Mouse (Mus musculus) urinary bladder, adult 2 months (tissue): ENCODE measurements around the gene Cd6. TPM values are rescaled to one million over a fixed set of nuclear protein-coding genes. Genes with fewer than 3 reads are reported as not detected.

Source experiments
- DNase-seq: peaks from one replicate; pipeline ENCODE4 v3.0.0; 2022; ENCODE audit warnings: low spot score
- polyA plus RNA-seq: library from polyadenylated mRNA; depleted of rRNA; stranded (reverse); fragments of >200 nt; gene quantifications from 2 replicates; pipeline ENCODE4 v1.2.3, GENCODE M21; 2012

Gene Cd6
- polyA plus RNA-seq, 1 experiment = 0.39 TPM

DNA sequence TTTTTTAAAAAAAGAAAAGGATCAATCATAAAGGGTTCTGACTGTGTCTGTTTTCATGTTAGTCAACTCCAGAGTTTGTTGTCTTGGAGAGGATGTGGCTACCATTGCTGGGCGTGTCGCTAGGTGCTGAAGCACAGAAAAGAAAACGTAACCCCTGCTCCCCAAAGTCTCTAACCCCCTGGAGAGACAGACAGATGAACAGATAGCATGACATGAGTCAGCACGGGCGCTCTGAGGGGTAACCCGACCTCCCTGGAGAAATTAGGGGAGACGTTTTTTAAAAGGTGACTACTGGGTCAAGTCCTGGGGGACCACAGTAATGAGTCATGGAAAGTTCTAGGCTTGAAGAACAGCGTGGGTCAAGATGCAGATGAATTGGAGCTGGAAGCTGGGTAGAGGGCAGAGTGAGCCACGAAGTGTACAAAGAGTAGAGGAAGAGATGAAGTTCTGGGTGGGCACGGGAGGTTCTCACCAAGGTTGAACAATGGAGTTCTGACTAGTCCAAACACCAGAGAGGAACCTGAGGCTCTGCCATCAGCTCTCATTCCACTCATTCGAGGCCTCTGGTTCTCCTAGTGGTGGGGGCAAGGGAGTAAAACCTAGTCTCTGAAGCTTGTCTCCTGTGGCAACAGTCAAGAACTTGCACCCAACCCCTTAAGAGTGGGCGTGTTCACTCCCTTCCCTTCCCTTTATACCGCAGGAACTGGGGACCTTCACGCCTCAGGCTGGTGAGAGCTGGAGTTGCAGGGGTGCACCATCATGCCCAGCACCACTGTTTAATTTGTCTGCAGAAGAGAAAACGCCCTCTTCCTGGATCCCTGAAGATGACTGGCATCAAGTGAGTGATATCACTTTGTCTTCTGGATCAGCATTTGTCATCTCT, 9.4 kb upstream of the Cd6 start, which contains the start of gene Slc15a3:
Slc15a3 (plus strand) TSS at position 718 of the 883 bp plus-strand sequence.
- no peak for DNase-seq

- no peak for DNase-seq
Observed at GRCm38 (mm10) chr19:10835671-10836070, 5.8 kb upstream of the Cd6 start.

GRCm38 (mm10) chr19:10833611-10834010, 3.8 kb upstream of the Cd6 start:
- no peak for DNase-seq

DNA sequence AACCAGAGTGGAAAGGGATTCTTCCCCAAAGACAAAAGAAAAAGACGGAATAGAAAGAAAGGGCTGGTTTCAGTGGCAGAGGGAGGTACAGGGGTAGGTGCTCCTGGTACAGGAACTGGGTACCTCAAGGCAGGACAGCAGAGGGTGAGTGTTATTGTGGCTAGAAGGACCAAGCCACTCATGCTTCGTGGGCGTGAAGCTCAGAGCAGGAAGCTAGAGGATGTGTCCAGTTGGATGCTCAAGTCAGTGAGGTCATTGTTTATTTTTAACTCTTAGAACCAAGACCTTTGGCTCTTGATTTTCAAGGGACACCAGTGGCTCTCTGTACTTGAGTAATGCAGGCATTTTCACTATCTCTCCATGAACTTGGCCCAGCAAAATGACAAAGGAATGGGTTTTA, 2.2 kb upstream of the Cd6 start:
- DNase-seq = no peak

GRCm38 (mm10) chr19:10831424-10831823, 1.6 kb upstream of the Cd6 start:
- no peak for DNase-seq

GRCm38 (mm10) chr19:10828321-10828720, 1.5 kb downstream of the Cd6 start:
- no peak for DNase-seq

DNA sequence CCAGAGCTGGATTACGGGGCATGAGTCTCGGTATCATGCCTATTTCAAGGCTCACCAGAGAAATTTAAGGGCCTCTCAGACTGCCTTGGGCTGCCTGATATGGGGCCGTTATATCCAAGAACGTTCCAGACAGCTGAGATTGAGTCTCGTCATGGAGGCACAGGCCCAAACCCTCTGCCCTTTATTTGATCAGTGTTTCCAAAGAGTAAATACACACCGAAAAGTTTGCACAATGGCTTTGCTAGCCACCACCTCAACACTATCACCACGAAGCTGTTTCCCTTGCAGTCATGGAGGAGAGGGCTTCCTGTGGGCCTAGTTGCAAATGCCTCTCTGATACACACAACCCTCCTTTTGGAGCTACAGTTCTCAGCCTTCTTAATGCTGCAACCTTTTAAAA, 5.8 kb downstream of the Cd6 start:
- DNase-seq = no peak

DNA sequence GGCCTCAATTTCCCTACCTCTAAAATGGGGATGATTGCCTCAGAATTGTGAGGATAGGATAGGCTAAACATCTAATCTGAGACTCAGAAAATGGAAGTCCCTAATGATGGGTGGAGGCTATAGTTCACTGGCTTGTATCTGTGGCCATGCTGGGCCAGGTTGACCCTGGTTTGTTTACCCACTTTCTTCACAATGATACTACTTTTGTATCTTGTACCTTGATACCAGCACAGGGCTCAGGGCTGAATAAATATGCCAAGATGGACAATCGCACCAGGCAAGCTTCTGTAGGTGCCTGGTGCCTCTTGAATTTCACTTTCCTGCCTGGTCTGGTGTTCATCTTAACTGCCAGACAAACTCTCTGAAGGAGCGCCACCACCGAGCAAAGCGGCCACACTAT, 7.3 kb downstream of the Cd6 start:
- DNase-seq = no peak

DNA sequence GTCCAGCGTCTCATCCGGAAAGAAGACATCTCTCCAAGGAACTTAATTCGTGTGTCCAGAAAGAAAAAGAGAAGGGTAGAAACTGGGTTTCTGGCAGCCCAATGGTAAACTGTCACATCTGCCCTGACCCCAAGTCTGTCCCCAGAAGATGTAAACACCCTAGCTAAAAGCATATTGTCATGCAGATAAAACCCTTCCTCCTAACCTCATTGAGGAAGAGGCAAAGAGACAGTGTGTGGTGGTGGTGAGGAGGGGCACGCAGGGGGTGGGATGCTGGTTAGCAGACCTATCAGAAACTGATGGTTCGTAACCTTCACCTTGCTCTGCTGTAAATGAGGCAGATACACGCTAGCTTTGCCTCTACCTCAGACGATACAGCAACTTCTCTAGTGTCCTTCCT, 8.5 kb downstream of the Cd6 start:
- DNase-seq = no peak

DNA sequence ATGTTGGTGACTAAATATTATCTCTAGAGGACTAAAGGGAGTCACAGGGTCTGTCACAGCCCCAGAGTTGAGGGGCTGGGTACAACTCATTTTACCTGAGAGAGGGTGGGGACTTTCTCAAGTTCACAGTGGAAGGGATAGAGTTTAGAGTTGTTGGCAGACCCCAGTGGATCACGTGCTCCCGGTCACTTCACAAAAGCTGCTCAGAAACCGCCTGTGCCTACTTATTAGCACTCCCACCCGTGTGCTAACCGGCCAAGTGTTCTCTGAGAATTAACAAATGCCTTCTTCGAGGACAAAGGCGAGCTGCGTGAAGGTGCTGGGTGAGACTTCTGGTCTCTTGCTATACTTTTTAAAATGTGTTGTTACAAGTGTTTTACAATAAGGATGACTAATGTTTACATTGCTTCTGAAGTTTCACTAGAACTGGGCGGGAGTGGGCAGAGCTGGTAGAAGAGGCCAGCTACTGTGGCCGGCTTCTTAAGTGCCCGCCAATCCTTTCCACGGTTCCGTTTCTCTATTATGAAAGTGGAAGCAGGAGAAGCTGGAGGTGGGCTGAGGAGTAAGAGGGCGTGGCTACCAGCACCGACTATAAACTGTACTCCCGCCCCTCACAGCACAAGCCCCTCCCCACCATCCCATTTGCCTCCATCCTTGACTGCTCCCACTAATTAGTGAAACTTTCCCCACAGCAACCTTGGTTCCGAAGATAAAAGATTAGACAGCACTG, 11.5 kb downstream of the Cd6 start:
- no peak for DNase-seq

DNA sequence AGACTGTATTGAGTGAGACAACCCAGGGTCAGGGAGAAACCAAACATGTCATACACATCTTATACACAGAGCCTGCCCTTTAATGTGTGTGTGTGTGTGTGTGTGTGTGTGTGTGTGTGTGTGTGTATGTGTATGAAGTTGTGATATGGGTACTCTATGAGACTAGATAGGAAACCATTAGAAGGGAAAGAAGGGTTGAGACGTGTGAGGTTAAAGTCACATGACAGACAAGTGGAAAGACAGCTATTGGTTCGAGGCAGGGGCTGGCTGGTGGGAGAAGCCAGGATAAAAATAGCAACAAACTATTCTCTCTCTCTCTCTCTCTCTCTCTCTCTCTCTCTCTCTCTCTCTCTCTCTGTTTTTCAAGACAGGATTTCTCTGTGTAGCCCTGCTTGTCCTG, 13.4 kb downstream of the Cd6 start:
- DNase-seq = no peak

GRCm38 (mm10) chr19:10815871-10816270, 14.0 kb downstream of the Cd6 start:
- DNase-seq = no peak

DNA sequence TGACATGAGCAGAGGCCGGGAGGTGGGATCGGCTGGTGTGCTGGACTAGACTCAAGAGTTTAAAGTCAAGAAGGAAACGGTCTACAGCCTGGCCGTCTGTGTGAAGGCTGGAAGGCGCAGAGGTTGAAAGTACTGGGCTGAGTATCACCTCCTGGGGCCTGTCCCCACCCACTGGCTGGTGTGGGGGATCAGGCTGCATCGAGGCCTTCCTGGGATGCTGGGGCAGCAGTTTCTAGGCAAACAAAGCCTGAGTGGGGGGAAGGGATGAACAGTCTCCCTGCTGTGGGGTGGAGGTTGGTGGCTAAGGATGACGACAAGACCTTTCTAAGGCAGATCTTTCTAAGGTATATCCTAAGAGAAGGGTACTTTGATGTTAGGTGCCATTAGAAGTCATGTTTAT, 16.0 kb downstream of the Cd6 start:
- DNase-seq = no peak

DNA sequence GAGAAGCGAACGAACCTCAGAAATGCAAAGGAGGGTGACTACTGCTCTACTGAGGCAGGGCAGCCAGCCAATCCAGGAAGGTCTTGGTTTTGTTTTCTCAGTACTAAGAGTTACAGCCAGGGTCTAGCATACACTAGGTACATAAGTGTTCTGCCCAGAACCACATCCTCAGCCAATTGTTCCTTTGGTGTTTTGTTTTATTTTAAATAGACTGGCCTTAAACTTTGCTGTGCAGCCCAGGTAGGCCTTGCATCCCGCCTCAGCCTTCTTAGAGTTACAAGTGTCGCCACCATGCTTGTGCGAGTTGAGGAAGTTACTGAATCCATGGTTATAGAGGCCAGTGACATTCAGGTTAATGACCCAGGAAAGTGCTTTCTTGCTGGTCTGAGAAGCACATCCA, 16.8 kb downstream of the Cd6 start:
- DNase-seq = no peak

DNA sequence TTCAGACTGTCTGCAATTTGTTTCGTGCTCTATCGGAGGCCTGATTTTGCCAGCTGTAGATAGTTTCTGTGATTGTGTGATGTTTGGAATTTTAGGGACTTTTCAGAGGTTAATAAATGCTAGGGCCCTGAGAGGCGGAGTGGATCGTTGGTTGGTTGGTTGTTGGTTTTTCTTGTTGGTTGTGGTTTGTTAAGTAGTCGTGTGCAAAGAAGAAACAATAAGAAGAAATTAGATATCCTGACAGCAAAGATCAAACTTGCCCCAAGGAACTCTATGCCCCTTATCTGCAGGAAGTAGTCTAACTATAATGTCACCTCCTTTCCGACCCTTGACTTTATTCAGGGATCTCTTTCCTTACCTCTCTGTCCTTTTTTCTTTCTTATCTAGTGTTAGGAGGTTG, 18.4 kb downstream of the Cd6 start:
- DNase-seq = no peak

DNA sequence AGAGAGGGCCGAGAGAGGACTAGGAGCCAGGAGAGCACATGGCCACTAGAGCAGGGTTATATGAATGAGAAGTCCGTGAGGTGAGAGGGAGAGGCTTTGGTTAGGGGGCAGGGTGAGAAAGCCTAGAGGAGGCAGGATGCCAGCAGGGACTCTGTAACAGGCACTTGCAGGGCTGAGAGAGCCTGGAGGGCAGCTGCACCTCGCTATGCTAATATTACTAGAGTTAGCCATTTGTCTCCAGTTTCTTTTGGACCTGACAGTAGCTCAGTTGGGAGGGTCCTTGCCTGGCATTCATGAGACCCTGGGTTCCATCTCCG, 19.7 kb downstream of the Cd6 start:
- DNase-seq = no peak

DNA sequence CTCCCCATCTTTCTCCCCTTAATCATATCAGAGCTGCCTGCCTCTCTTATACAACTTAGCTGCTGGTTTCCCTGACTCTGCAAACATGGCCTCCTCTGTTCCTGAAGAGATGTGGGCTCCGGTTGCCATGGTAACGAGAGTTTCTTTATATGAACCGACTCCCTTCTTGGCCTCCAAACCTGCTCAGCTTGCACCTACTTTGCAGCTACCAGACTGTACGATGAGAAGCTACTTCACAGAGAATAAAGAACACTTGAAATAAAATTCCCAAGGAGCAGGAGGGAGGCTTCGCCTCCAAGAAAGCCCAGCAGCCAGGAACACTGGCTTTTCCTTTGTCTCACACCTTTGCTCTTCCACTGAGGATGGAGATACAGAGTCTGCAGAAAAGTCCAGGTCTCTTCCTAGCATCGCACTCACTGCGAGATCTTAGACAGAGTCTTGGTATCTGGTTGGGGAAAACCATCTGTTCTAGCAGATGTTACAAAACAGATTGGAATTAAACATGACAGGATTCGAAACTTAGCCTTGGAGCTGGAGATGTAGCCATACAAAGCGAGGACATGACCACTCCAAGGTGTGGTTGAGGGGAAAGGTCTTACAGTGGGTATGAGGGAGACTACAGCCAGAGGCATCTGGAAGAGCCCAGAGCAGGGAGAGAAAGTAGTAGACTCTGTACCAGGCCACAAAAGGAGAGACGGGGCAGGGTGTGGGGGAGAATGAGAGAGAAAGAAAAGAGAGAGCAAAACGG, 20.3 kb downstream of the Cd6 start:
- no peak for DNase-seq

DNA sequence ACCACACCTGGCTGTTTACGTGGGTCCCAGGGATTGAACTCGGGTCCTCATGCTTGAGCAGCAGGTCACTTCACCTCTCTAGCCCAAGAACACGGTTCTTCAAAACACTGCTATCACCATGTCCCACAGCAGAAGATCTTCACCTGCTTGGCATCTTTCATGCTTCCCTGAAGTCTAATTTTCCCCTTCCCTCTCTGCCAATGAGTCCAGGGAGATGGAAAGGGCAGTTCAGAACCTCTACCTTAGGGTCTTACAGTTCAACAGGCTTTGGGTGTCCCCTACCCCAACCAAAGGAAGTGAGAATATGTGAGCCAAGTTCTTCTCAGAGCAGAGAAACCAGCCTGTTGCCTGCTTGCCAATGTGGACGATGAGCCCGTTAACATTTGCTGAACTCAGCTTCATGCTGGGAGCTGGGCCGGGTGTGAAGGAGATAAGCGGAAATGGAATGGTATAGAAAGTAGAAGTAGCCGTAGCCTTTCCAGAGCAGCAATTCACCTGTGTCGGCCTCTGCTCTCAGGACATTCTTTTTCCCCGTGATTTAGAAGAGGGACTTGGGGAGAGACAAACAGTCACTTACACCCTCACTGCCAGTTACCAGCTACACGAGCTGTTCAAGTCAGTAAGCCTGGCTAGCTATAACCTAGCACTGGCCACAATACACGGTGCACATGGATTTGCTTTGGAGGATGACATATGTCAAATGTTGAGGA, 21.2 kb downstream of the Cd6 start:
- no peak for DNase-seq

DNA sequence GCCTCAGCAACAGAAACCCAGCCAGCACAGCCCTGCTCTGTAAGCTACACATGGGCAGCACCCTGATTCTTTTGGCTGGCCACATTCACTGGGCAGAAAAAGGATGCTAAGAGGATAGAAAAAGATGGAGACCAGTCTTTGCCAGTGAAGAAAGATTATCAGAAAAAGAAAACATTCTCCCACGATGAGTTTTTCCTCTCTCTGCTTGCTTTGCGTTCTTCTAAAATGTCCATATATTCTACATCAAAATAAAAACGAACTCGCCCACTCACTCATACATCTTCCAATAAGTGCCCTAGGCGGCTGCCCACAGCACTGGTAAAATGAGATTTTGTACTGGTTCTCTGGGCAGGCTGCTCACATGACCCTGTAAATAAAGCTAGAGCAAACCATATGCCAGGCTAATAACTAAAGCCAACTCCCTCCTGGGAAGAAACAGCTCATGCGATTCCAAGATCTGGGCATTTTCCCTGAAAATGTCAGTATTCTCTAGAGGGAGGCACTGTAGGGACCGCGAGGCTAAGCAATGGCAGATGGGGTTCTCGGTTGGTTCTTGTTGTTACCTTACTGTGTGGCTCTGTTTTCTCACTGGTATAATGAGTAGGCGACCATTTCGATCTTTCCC, 24.1 kb downstream of the Cd6 start:
- no peak for DNase-seq

GRCm38 (mm10) chr19:10804850-10805660, 24.8 kb downstream of the Cd6 start:
- no peak for DNase-seq

GRCm38 (mm10) chr19:10803751-10804150, 26.1 kb downstream of the Cd6 start:
- DNase-seq = no peak
